Comparison of ENCODE assay signal across 24 mouse cellular contexts in genomic region chrX:142838841-142839240, GRCm38 (mm10).
DNase-seq lines count a peak whose midpoint lies in the region; ATAC-seq lines count a peak whose summit lies in the region.
"Had no signal": no experiment of that assay in that cellular context is flagged by ENCODE, and none has a peak within 500 bp of the region (broad histone marks: within the 10 kb centered on the region; RNA-seq: fewer than 3 reads in every experiment).

No protein-coding gene starts in this region.

- 78% methylated on average over 2 of the region's 2 CpGs for WGBS in heart, embryonic 16.5 days
- WGBS in heart, embryonic 11.5 days (ENCODE audit: insufficient replicate concordance), result 81% methylated on average over 2 of the region's 2 CpGs

- peak; percentile 66 to 77 for DNase-seq in adrenal gland, adult (ENCODE audit: inconsistent age in 2 of 2, low spot score in 1 of 2)
- no peak for DNase-seq in adrenal gland, adult 18-20 months (ENCODE audit: low spot score in 2 of 2)
- peak; percentile 83 for DNase-seq in heart, adult 11 months
- DNase-seq in heart, adult 9 months (ENCODE audit: low spot score in 2 of 2), result no peak
- peak; percentile 46 for DNase-seq in adrenal gland, postnatal 36 days
- DNase-seq: B cell, adult 2 months; cerebellum, adult 11 months; cerebellum, adult 8-10 months; cerebellum, postnatal 14 days; embryo, embryonic 11 days; gastrocnemius, adult 2 months; gastrocnemius, postnatal 25 days; kidney, adult 18-20 months had no signal

- H3K4me1 ChIP-seq in heart, embryonic 16.5 days (ENCODE audit: control insufficient read depth, insufficient read depth, low read length), result peaks cover 6% of the 10 kb centered on the region
- no peaks in the 10 kb centered on the region; the same call in 1 of the 2 replicates for H3K4me1 ChIP-seq in heart, embryonic 11.5 days (ENCODE audit: control insufficient read depth, insufficient read depth, low read length)
- H3K4me1 ChIP-seq: embryonic facial prominence, embryonic 15.5 days; forebrain, embryonic 10.5 days; hindbrain, embryonic 10.5 days; intestine, embryonic 15.5 days had no signal

- no peak overlapping the region for H3K4me2 ChIP-seq in heart, embryonic 16.5 days (ENCODE audit: low read depth, low read length)
- no peak overlapping the region for H3K4me2 ChIP-seq in heart, embryonic 11.5 days
- H3K4me2 ChIP-seq: embryonic facial prominence, embryonic 15.5 days; hindbrain, embryonic 14.5 days; intestine, embryonic 15.5 days had no signal

- no peak overlapping the region for H3K4me3 ChIP-seq in heart, embryonic 16.5 days (ENCODE audit: low read length)
- H3K4me3 ChIP-seq in heart, embryonic 11.5 days (ENCODE audit: low read depth, low read length), result no peak overlapping the region
- H3K4me3 ChIP-seq: embryonic facial prominence, embryonic 15.5 days; erythroblast, embryonic 14.5 days; forebrain, embryonic 10.5 days; gastrocnemius, adult 2 months; hindbrain, embryonic 10.5 days; intestine, embryonic 15.5 days had no signal

- peak; percentile 50 for ATAC-seq in heart, embryonic 16.5 days (replicated peaks; ENCODE audit: extremely low read depth, insufficient read depth, low FRiP score)
- no peak for ATAC-seq in heart, embryonic 11.5 days (replicated peaks; ENCODE audit: insufficient number of reproducible peaks, low FRiP score, low TSS enrichment)
- ATAC-seq: CD4-positive, CD25-positive, alpha-beta regulatory T cell, adult 4 months; forebrain, embryonic 14.5 days; intestine, embryonic 15.5 days had no signal

- no peaks in the 10 kb centered on the region for H3K27me3 ChIP-seq in heart, embryonic 16.5 days (ENCODE audit: control insufficient read depth, insufficient read depth, low read length)
- H3K27me3 ChIP-seq in heart, embryonic 11.5 days (ENCODE audit: control insufficient read depth, insufficient read depth, low read length), result no peaks in the 10 kb centered on the region
- H3K27me3 ChIP-seq: embryonic facial prominence, embryonic 15.5 days; intestine, embryonic 15.5 days had no signal

- no peaks in the 10 kb centered on the region for H3K9me3 ChIP-seq in heart, embryonic 16.5 days (replicated peaks; ENCODE audit: control insufficient read depth, low read length)
- no peaks in the 10 kb centered on the region for H3K9me3 ChIP-seq in heart, embryonic 11.5 days (replicated peaks; ENCODE audit: control insufficient read depth, low read length)
- H3K9me3 ChIP-seq: embryonic facial prominence, embryonic 15.5 days; forebrain, embryonic 10.5 days; G1E; hindbrain, embryonic 10.5 days; intestine, embryonic 15.5 days had no signal

- no peak overlapping the region for H3K9ac ChIP-seq in heart, embryonic 16.5 days (ENCODE audit: low read length)
- H3K9ac ChIP-seq in heart, embryonic 11.5 days (ENCODE audit: low read depth, low read length), result no peak overlapping the region
- H3K9ac ChIP-seq: embryonic facial prominence, embryonic 15.5 days; hindbrain, embryonic 14.5 days; intestine, embryonic 15.5 days had no signal

- H3K27ac ChIP-seq in heart, embryonic 16.5 days (ENCODE audit: low read length), result peak overlapping the region; percentile 46; the same call in 1 of the 2 replicates
- H3K27ac ChIP-seq in heart, embryonic 11.5 days (ENCODE audit: low read depth, low read length), result no peak overlapping the region
- H3K27ac ChIP-seq: embryonic facial prominence, embryonic 15.5 days; forebrain, embryonic 10.5 days; gastrocnemius, adult 2 months; hindbrain, embryonic 10.5 days; hindbrain, embryonic 14.5 days; intestine, embryonic 15.5 days had no signal

- peaks cover under 1% of the 10 kb centered on the region for H3K36me3 ChIP-seq in heart, embryonic 16.5 days (ENCODE audit: control insufficient read depth, insufficient read depth)
- H3K36me3 ChIP-seq in heart, embryonic 11.5 days (ENCODE audit: control insufficient read depth, insufficient read depth, low read length), result no peaks in the 10 kb centered on the region
- H3K36me3 ChIP-seq: embryonic facial prominence, embryonic 15.5 days; intestine, embryonic 15.5 days had no signal

Comparison
In these comparisons a context has a peak if more than half of its experiments do, and no peak if none do; other contexts are left out.
1. DNase-seq: peak in adrenal gland, adult (2 of 2), heart, adult 11 months (single experiment) and adrenal gland, postnatal 36 days (2 of 2); none in adrenal gland, adult 18-20 months (0 of 2) and heart, adult 9 months (0 of 2).